Mouse (Mus musculus): ENCODE measurements around the gene Anxa5. TPM values are rescaled to one million over a fixed set of nuclear protein-coding genes. Genes with fewer than 3 reads are reported as not detected.

Gene Anxa5
- polyA plus RNA-seq, 1 experiment from 2014 or later = 85.6 TPM

GRCm38 (mm10) chr3:36481776-36482193 lies 6.1 kb upstream of the Anxa5 start:
- Histone ChIP-seq H3K9ac (ENCODE audit: low read length) (peak overlapping the region; percentile 50), H3K27me3 (ENCODE audit: control insufficient read depth, insufficient read depth, low read length) (no peaks in the 10 kb centered on the region), H3K4me1 (replicated peaks; ENCODE audit: control insufficient read depth, insufficient read depth, low read length) (peaks cover 3% of the 10 kb centered on the region; the same call in 1 of the 2 replicates), H3K36me3 (ENCODE audit: control insufficient read depth, insufficient read depth, low read length) (no peaks in the 10 kb centered on the region), H3K9me3 (ENCODE audit: control insufficient read depth, low read length) (no peaks in the 10 kb centered on the region), H3K4me3 (ENCODE audit: low read depth, low read length) (no peak overlapping the region), H3K4me2 (ENCODE audit: low read depth, low read length, severe bottlenecking) (peak overlapping the region; percentile 33; the same call in 1 of the 2 replicates), H3K27ac (ENCODE audit: low read depth, low read length) (peak overlapping the region; percentile 93)
- WGBS = 4% methylated on average over 11 of the region's 11 CpGs
- DNase-seq (ENCODE audit: low spot score) = peak; percentile 81
- peak; percentile 85 for ATAC-seq (replicated peaks; ENCODE audit: low FRiP score)

- H3K27me3 ChIP-seq (ENCODE audit: control insufficient read depth, insufficient read depth, low read length) = no peaks in the 10 kb centered on the region
- no peak overlapping the region for H3K4me3 ChIP-seq (ENCODE audit: low read depth, low read length)
- H3K27ac ChIP-seq (ENCODE audit: low read depth, low read length) = no peak overlapping the region
- WGBS = 65% methylated on average over 2 of the region's 2 CpGs
- no peak for DNase-seq (ENCODE audit: low spot score)
- no peaks in the 10 kb centered on the region for H3K9me3 ChIP-seq (ENCODE audit: control insufficient read depth, low read length)
- peaks cover 6% of the 10 kb centered on the region; the same call in 1 of the 2 replicates for H3K4me1 ChIP-seq (replicated peaks; ENCODE audit: control insufficient read depth, insufficient read depth, low read length)
- no peak overlapping the region for H3K9ac ChIP-seq (ENCODE audit: low read length)
- H3K4me2 ChIP-seq (ENCODE audit: low read depth, low read length, severe bottlenecking) = no peak overlapping the region
- no peaks in the 10 kb centered on the region for H3K36me3 ChIP-seq (ENCODE audit: control insufficient read depth, insufficient read depth, low read length)
- ATAC-seq (replicated peaks; ENCODE audit: low FRiP score) = no peak
Observed at GRCm38 (mm10) chr3:36480486-36480885, 4.8 kb upstream of the Anxa5 start.

- Histone ChIP-seq H3K27ac (ENCODE audit: low read depth, low read length) (no peak overlapping the region), H3K36me3 (ENCODE audit: control insufficient read depth, insufficient read depth, low read length) (no peaks in the 10 kb centered on the region), H3K27me3 (ENCODE audit: control insufficient read depth, insufficient read depth, low read length) (no peaks in the 10 kb centered on the region), H3K4me1 (replicated peaks; ENCODE audit: control insufficient read depth, insufficient read depth, low read length) (peaks cover 6% of the 10 kb centered on the region; the same call in 1 of the 2 replicates), H3K4me3 (ENCODE audit: low read depth, low read length) (no peak overlapping the region), H3K4me2 (ENCODE audit: low read depth, low read length, severe bottlenecking) (no peak overlapping the region), H3K9ac (ENCODE audit: low read length) (no peak overlapping the region), H3K9me3 (ENCODE audit: control insufficient read depth, low read length) (no peaks in the 10 kb centered on the region)
- no peak for DNase-seq (ENCODE audit: low spot score)
- 52% methylated on average over 8 of the region's 8 CpGs for WGBS
- ATAC-seq (replicated peaks; ENCODE audit: low FRiP score) = no peak
Observed at GRCm38 (mm10) chr3:36478776-36479175, 3.1 kb upstream of the Anxa5 start.

GRCm38 (mm10) chr3:36476261-36477155 lies 814 bp upstream of the Anxa5 start:
- H3K27ac ChIP-seq (ENCODE audit: low read depth, low read length) = no peak overlapping the region; the same call in 1 of the 2 replicates
- no peaks in the 10 kb centered on the region for H3K36me3 ChIP-seq (ENCODE audit: control insufficient read depth, insufficient read depth, low read length)
- H3K4me3 ChIP-seq (ENCODE audit: low read depth, low read length) = peak overlapping the region; percentile 53
- H3K9me3 ChIP-seq (ENCODE audit: control insufficient read depth, low read length) = no peaks in the 10 kb centered on the region
- peaks cover 6% of the 10 kb centered on the region; the same call in 1 of the 2 replicates for H3K4me1 ChIP-seq (replicated peaks; ENCODE audit: control insufficient read depth, insufficient read depth, low read length)
- H3K9ac ChIP-seq (ENCODE audit: low read length) = peak overlapping the region; percentile 57
- 38% methylated on average over 20 of the region's 20 CpGs for WGBS
- no peaks in the 10 kb centered on the region for H3K27me3 ChIP-seq (ENCODE audit: control insufficient read depth, insufficient read depth, low read length)
- H3K4me2 ChIP-seq (ENCODE audit: low read depth, low read length, severe bottlenecking) = peak overlapping the region; percentile 93
- DNase-seq (ENCODE audit: low spot score) = no peak
- no peak for ATAC-seq (replicated peaks; ENCODE audit: low FRiP score)

GRCm38 (mm10) chr3:36474938-36475483 lies 683 bp downstream of the Anxa5 start:
- WGBS = 4% methylated on average over 24 of the region's 24 CpGs

GRCm38 (mm10) chr3:36474421-36474820 lies 1.3 kb downstream of the Anxa5 start:
- H3K27ac ChIP-seq (ENCODE audit: low read depth, low read length) = no peak overlapping the region
- DNase-seq (ENCODE audit: low spot score) = no peak
- no peak for ATAC-seq (replicated peaks; ENCODE audit: low FRiP score)

More at GRCm38 (mm10) chr3:36474938-36475483, 683 bp downstream of the Anxa5 start:
- DNase-seq (ENCODE audit: low spot score) (no peak), ATAC-seq (replicated peaks; ENCODE audit: low FRiP score) (no peak; the same call in 1 of the 2 replicates)
- peak overlapping the region; percentile 57 for H3K9ac ChIP-seq (ENCODE audit: low read length)
- H3K4me1 ChIP-seq (replicated peaks; ENCODE audit: control insufficient read depth, insufficient read depth, low read length) = peaks cover 6% of the 10 kb centered on the region; the same call in 1 of the 2 replicates
- no peaks in the 10 kb centered on the region for H3K27me3 ChIP-seq (ENCODE audit: control insufficient read depth, insufficient read depth, low read length)
- peak overlapping the region; percentile 93 for H3K4me2 ChIP-seq (ENCODE audit: low read depth, low read length, severe bottlenecking)
- H3K27ac ChIP-seq (ENCODE audit: low read depth, low read length) = no peak overlapping the region
- peak overlapping the region; percentile 53 for H3K4me3 ChIP-seq (ENCODE audit: low read depth, low read length)
- H3K36me3 ChIP-seq (ENCODE audit: control insufficient read depth, insufficient read depth, low read length) = no peaks in the 10 kb centered on the region
- H3K9me3 ChIP-seq (ENCODE audit: control insufficient read depth, low read length) = no peaks in the 10 kb centered on the region

GRCm38 (mm10) chr3:36473222-36473621 lies 2.5 kb downstream of the Anxa5 start:
- H3K4me1 ChIP-seq (replicated peaks; ENCODE audit: control insufficient read depth, insufficient read depth, low read length) = peaks cover 3% of the 10 kb centered on the region; the same call in 1 of the 2 replicates
- no peaks in the 10 kb centered on the region for H3K27me3 ChIP-seq (ENCODE audit: control insufficient read depth, insufficient read depth, low read length)
- ATAC-seq (replicated peaks; ENCODE audit: low FRiP score) (no peak), DNase-seq (ENCODE audit: low spot score) (no peak)
- no peak overlapping the region for H3K9ac ChIP-seq (ENCODE audit: low read length)
- no peak overlapping the region for H3K27ac ChIP-seq (ENCODE audit: low read depth, low read length)
- H3K9me3 ChIP-seq (ENCODE audit: control insufficient read depth, low read length) = no peaks in the 10 kb centered on the region
- no peak overlapping the region for H3K4me3 ChIP-seq (ENCODE audit: low read depth, low read length)
- H3K4me2 ChIP-seq (ENCODE audit: low read depth, low read length, severe bottlenecking) = no peak overlapping the region
- 96% methylated on average over 5 of the region's 5 CpGs for WGBS
- no peaks in the 10 kb centered on the region for H3K36me3 ChIP-seq (ENCODE audit: control insufficient read depth, insufficient read depth, low read length)

More at GRCm38 (mm10) chr3:36474421-36474820, 1.3 kb downstream of the Anxa5 start:
- 79% methylated on average over 5 of the region's 5 CpGs for WGBS
- Histone ChIP-seq H3K9me3 (ENCODE audit: control insufficient read depth, low read length) (no peaks in the 10 kb centered on the region), H3K4me1 (replicated peaks; ENCODE audit: control insufficient read depth, insufficient read depth, low read length) (peaks cover 6% of the 10 kb centered on the region; the same call in 1 of the 2 replicates), H3K4me2 (ENCODE audit: low read depth, low read length, severe bottlenecking) (peak overlapping the region; percentile 93; the same call in 1 of the 2 replicates), H3K9ac (ENCODE audit: low read length) (no peak overlapping the region), H3K4me3 (ENCODE audit: low read depth, low read length) (no peak overlapping the region), H3K36me3 (ENCODE audit: control insufficient read depth, insufficient read depth, low read length) (no peaks in the 10 kb centered on the region), H3K27me3 (ENCODE audit: control insufficient read depth, insufficient read depth, low read length) (no peaks in the 10 kb centered on the region)

GRCm38 (mm10) chr3:36471856-36472255 lies 3.8 kb downstream of the Anxa5 start:
- Histone ChIP-seq H3K36me3 (ENCODE audit: control insufficient read depth, insufficient read depth, low read length) (no peaks in the 10 kb centered on the region), H3K27ac (ENCODE audit: low read depth, low read length) (no peak overlapping the region), H3K4me3 (ENCODE audit: low read depth, low read length) (no peak overlapping the region), H3K4me1 (replicated peaks; ENCODE audit: control insufficient read depth, insufficient read depth, low read length) (peaks cover 3% of the 10 kb centered on the region; the same call in 1 of the 2 replicates), H3K9ac (ENCODE audit: low read length) (no peak overlapping the region), H3K9me3 (ENCODE audit: control insufficient read depth, low read length) (no peaks in the 10 kb centered on the region), H3K27me3 (ENCODE audit: control insufficient read depth, insufficient read depth, low read length) (no peaks in the 10 kb centered on the region), H3K4me2 (ENCODE audit: low read depth, low read length, severe bottlenecking) (no peak overlapping the region)
- DNase-seq (ENCODE audit: low spot score) (no peak), ATAC-seq (replicated peaks; ENCODE audit: low FRiP score) (no peak)
- 77% methylated on average over 4 of the region's 4 CpGs for WGBS

Data from forebrain, embryonic 11.5 days (tissue).